Mouse (Mus musculus) neural tube, embryonic 14.5 days (tissue): ENCODE measurements around the gene Vmn1r135. TPM values are rescaled to one million over a fixed set of nuclear protein-coding genes. Genes with fewer than 3 reads are reported as not detected.
"Not testable (repeated sequence)": the region's sequence is repeated elsewhere in the genome, so short reads cannot be mapped to it uniquely, and the experiment has no call there.

Experiments used
- ATAC-seq: fragments of 200-750 bp; cut with Nextera tagmentation; 2 replicates; pipeline ENCODE4 v1.8.0; 2017; ENCODE audit warnings: low read depth, mild to moderate bottlenecking, moderate TSS enrichment, moderate library complexity
- H3K27ac ChIP-seq: fragments of 300-500 bp; sonication (generic); 2 replicates; pipeline ENCODE4 v1.5.1; 2014; ENCODE audit warnings: low read depth, mild to moderate bottlenecking, control low read depth, low read length, moderate library complexity, mixed read lengths
- H3K27me3 ChIP-seq: fragments of 300-500 bp; sonication (generic); 2 replicates; pipeline ENCODE4 v1.6.1; 2014; ENCODE audit warnings: low read length; ENCODE audit not compliant: control insufficient read depth, insufficient read depth
- H3K36me3 ChIP-seq: fragments of 300-500 bp; sonication (generic); 2 replicates; pipeline ENCODE4 v1.6.1; 2014; ENCODE audit warnings: low read length, mixed read lengths; ENCODE audit not compliant: control insufficient read depth, insufficient read depth
- H3K4me1 ChIP-seq: fragments of 300-500 bp; sonication (generic); 2 replicates; pipeline ENCODE4 v1.6.1; 2014; ENCODE audit warnings: low read length; ENCODE audit not compliant: control insufficient read depth, insufficient read depth
- H3K4me2 ChIP-seq: fragments of 300-500 bp; sonication (generic); 2 replicates; pipeline ENCODE4 v1.6.1; 2014; ENCODE audit warnings: mild to moderate bottlenecking, low read depth, low read length, control low read depth
- H3K4me3 ChIP-seq: fragments of 300-500 bp; sonication (generic); 2 replicates; pipeline ENCODE4 v1.5.1; 2014; ENCODE audit warnings: low read depth, low read length, control low read depth, mixed read lengths
- H3K9ac ChIP-seq: fragments of 300-500 bp; sonication (generic); replicated peaks from 2 replicates; pipeline ENCODE4 v1.6.1; 2014; ENCODE audit warnings: low read depth, mild to moderate bottlenecking, control low read depth, low read length, mixed read lengths
- H3K9me3 ChIP-seq: fragments of 300-500 bp; sonication (generic); 2 replicates; pipeline ENCODE4 v1.6.1; 2016; ENCODE audit warnings: low read length; ENCODE audit not compliant: control insufficient read depth
- WGBS: fragments of 180-500 bp; shearing (Covaris S2); extraction: QIAGEN DNeasy Blood & Tissue Kit; methylation state at CpG from one replicate; pipeline ENCODE4 v1.1.7; 2014; 5-methylcytosine and 5-hydroxymethylcytosine counted together
- polyA plus RNA-seq: library from polyadenylated mRNA; unstranded; fragments of >200 nt; fragmentation: Nextera tagmentation; extraction: Ambion mirVana; gene quantifications from 2 replicates; pipeline ENCODE4 v1.2.1, GENCODE M21; 2014

Gene Vmn1r135
- polyA plus RNA-seq = not detected in 2 replicates

GRCm38 (mm10) chr7:21832051-21832450, at the start of gene Vmn1r135:
Vmn1r135 (plus strand) TSS chr7:21832351.
- H3K4me1 ChIP-seq, H3K4me3 ChIP-seq, H3K9me3 ChIP-seq, H3K27ac ChIP-seq, H3K27me3 ChIP-seq, ATAC-seq, H3K36me3 ChIP-seq, H3K4me2 ChIP-seq, H3K9ac ChIP-seq: not testable (repeated sequence)
- WGBS = no CpG with 5 or more reads among the region's 1 CpGs

- not testable (repeated sequence) for H3K4me3 ChIP-seq, H3K36me3 ChIP-seq, H3K9me3 ChIP-seq, ATAC-seq, H3K27ac ChIP-seq, H3K4me2 ChIP-seq, H3K9ac ChIP-seq, H3K27me3 ChIP-seq, H3K4me1 ChIP-seq
- WGBS = no CpG with 5 or more reads among the region's 3 CpGs
These were observed 35.5 kb upstream of the Vmn1r135 start, which contains the start of gene Gm4177 for GRCm38 (mm10) chr7:21796628-21797027. Gm4177 (minus strand) TSS chr7:21796728.

GRCm38 (mm10) chr7:21844167-21844566, 12.0 kb downstream of the Vmn1r135 start, which contains the start of gene Gm5725:
Gm5725 (minus strand) TSS chr7:21844267.
- not testable (repeated sequence) for H3K27ac ChIP-seq, H3K4me1 ChIP-seq, H3K27me3 ChIP-seq, H3K4me2 ChIP-seq, H3K9me3 ChIP-seq, H3K4me3 ChIP-seq, H3K9ac ChIP-seq, H3K36me3 ChIP-seq, ATAC-seq
- WGBS = no CpG with 5 or more reads among the region's 1 CpGs

Other genes with a start within 250 kb of the Vmn1r135 start
- gene Vmn1r132, start 218.3 kb upstream of the Vmn1r135 start, polyA plus RNA-seq = not detected in 2 replicates
- gene Gm4175, start 70.9 kb upstream of the Vmn1r135 start, polyA plus RNA-seq = not detected in 2 replicates
- not detected in 2 replicates for gene Gm4177, start 35.6 kb upstream of the Vmn1r135 start, polyA plus RNA-seq
- not detected in 2 replicates for gene Gm5725, start 11.9 kb downstream of the Vmn1r135 start, polyA plus RNA-seq
- not detected in 2 replicates for gene Gm5891, start 88.9 kb downstream of the Vmn1r135 start, polyA plus RNA-seq
- gene Vmn1r137, start 162.2 kb downstream of the Vmn1r135 start, polyA plus RNA-seq = not detected in 2 replicates
- gene Vmn1r138, start 196.5 kb downstream of the Vmn1r135 start, polyA plus RNA-seq = not detected in 2 replicates
- not detected in 2 replicates for gene Gm6176, start 224.0 kb downstream of the Vmn1r135 start, polyA plus RNA-seq
- not detected in 2 replicates for gene Vmn1r139, start 236.7 kb downstream of the Vmn1r135 start, polyA plus RNA-seq